8 mouse cellular contexts compared by ENCODE assay signal in genomic region chr8:92828251-92828743, GRCm38 (mm10). TPM values are rescaled to one million over a fixed set of nuclear protein-coding genes. Genes with fewer than 3 reads are reported as not detected.
DNase-seq lines count a peak whose midpoint lies in the region; ATAC-seq and TF ChIP-seq lines count a peak whose summit lies in the region.

No protein-coding gene starts in this region.

- peak overlapping the region; percentile 81 for H3K4me2 ChIP-seq in hindbrain, embryonic 14.5 days (replicated peaks)
- H3K4me2 ChIP-seq in stomach, postnatal 0 days (replicated peaks; ENCODE audit: low read depth), result peak overlapping the region; percentile 59

- H3K9ac ChIP-seq in hindbrain, embryonic 14.5 days, result no peak overlapping the region
- no peak overlapping the region for H3K9ac ChIP-seq in stomach, postnatal 0 days (ENCODE audit: low read length)

- H3K27ac ChIP-seq in gastrocnemius, adult 2 months, result peak overlapping the region; percentile 89
- H3K27ac ChIP-seq in hindbrain, embryonic 14.5 days, result no peak overlapping the region
- peak overlapping the region; percentile 90 for H3K27ac ChIP-seq in stomach, postnatal 0 days (replicated peaks)

- TF ChIP-seq POLR2A in brain, embryonic 14.5 days (IDR thresholded peaks at IDR 0.05; ENCODE audit: borderline replicate concordance, extremely low read depth, insufficient read depth, insufficient read length, poor library complexity, severe bottlenecking), result no peak

- no peak for TF ChIP-seq CTCF in brain, embryonic 14.5 days (IDR thresholded peaks at IDR 0.05; ENCODE audit: borderline replicate concordance, extremely low read depth, insufficient read depth, insufficient read length)
- TF ChIP-seq CTCF in gastrocnemius, adult 2 months (IDR thresholded peaks at IDR 0.05), result no peak
- TF ChIP-seq CTCF in stomach, postnatal 0 days (IDR thresholded peaks at IDR 0.05; ENCODE audit: low read depth), result no peak

- DNase-seq in frontal cortex, postnatal 10 days (ENCODE audit: low spot score in 2 of 2), result peak; percentile 29 to 60
- no peak for DNase-seq in frontal cortex, postnatal 25 days (ENCODE audit: low spot score in 2 of 2)
- peak; percentile 89 for DNase-seq in brain, embryonic 14.5 days (ENCODE audit: low read depth)
- DNase-seq in gastrocnemius, adult 2 months, result peak; percentile 76
- peak; percentile 74 for DNase-seq in hindbrain, embryonic 14.5 days (ENCODE audit: low spot score)
- peak; percentile 41 for DNase-seq in lung, postnatal 36 days
- DNase-seq in stomach, postnatal 0 days (ENCODE audit: low spot score), result peak; percentile 39

- H3K4me1 ChIP-seq in hindbrain, embryonic 14.5 days (replicated peaks; ENCODE audit: control insufficient read depth, insufficient read depth, low read length), result peaks cover 12% of the 10 kb centered on the region
- no peaks in the 10 kb centered on the region for H3K4me1 ChIP-seq in stomach, postnatal 0 days (replicated peaks; ENCODE audit: control insufficient read depth, insufficient read depth)

- H3K9me3 ChIP-seq in hindbrain, embryonic 14.5 days (ENCODE audit: control insufficient read depth, low read length), result no peaks in the 10 kb centered on the region
- H3K9me3 ChIP-seq in stomach, postnatal 0 days (ENCODE audit: control insufficient read depth, low read length), result no peaks in the 10 kb centered on the region

- intact Hi-C loops in gastrocnemius, adult 2 months (cut with DNase I), result no loop called here

- TF ChIP-seq EP300 in stomach, postnatal 0 days (optimal IDR thresholded peaks at IDR 0.05), result no peak

- no peaks in the 10 kb centered on the region for H3K36me3 ChIP-seq in hindbrain, embryonic 14.5 days (replicated peaks; ENCODE audit: control insufficient read depth, insufficient read depth)
- no peaks in the 10 kb centered on the region for H3K36me3 ChIP-seq in stomach, postnatal 0 days (ENCODE audit: control insufficient read depth, insufficient read depth, low read length)

- peak; percentile 83; the same call in 1 of the 2 replicates for ATAC-seq in hindbrain, embryonic 14.5 days (ENCODE audit: low FRiP score)
- ATAC-seq in stomach, postnatal 0 days (ENCODE audit: low FRiP score, low TSS enrichment), result peak; percentile 68
- ATAC-seq in megakaryocyte, adult 5-6 weeks (ENCODE audit: poor library complexity, severe bottlenecking), result no peak

- peak overlapping the region; percentile 76 for H3K4me3 ChIP-seq in gastrocnemius, adult 2 months
- no peak overlapping the region for H3K4me3 ChIP-seq in hindbrain, embryonic 14.5 days (replicated peaks; ENCODE audit: low read length)
- H3K4me3 ChIP-seq in stomach, postnatal 0 days (ENCODE audit: low read depth, low read length), result peak overlapping the region; percentile 44

- H3K27me3 ChIP-seq in hindbrain, embryonic 14.5 days (ENCODE audit: control insufficient read depth, insufficient read depth, low read length), result no peaks in the 10 kb centered on the region
- H3K27me3 ChIP-seq in stomach, postnatal 0 days (ENCODE audit: control insufficient read depth, insufficient read depth, low read length), result no peaks in the 10 kb centered on the region

- 41% methylated on average over 15 of the region's 15 CpGs for WGBS in hindbrain, embryonic 14.5 days
- WGBS in stomach, postnatal 0 days, result 17% methylated on average over 15 of the region's 15 CpGs

RNA-seq across cellular contexts. Expression of gene Mmp2, which starts 1.2 kb away (rescaled TPM):
- 22.0 and 29.7 TPM in 2 replicates for polyA plus RNA-seq in brain, embryonic 14.5 days (2012; rRNA removed)
- 10 to 100 TPM; 35.5 to 75.4 TPM for total RNA-seq in gastrocnemius, adult 2 months (2021)
- polyA plus RNA-seq in hindbrain, embryonic 14.5 days (2014; fragmentation: Nextera tagmentation; extraction: Ambion mirVana), result 33.8 and 35.9 TPM in 2 replicates
- 80.4 and 98.8 TPM in 2 replicates for polyA plus RNA-seq in stomach, postnatal 0 days (2015; fragmentation: Nextera tagmentation; extraction: Ambion mirVana)
- total RNA-seq in megakaryocyte, adult 5-6 weeks (2015), result not detected in 2 replicates
- total RNA-seq in megakaryocyte, adult 5-6 weeks (2017), result not detected in 2 replicates

RNA-seq across cellular contexts. Expression of gene Lpcat2, which starts 26.8 kb away (rescaled TPM):
- polyA plus RNA-seq in brain, embryonic 14.5 days (2012; rRNA removed), result 6.7 and 7.0 TPM in 2 replicates
- under 1 TPM; 0.15 to 0.22 TPM for total RNA-seq in gastrocnemius, adult 2 months (2021)
- 10.2 and 11.8 TPM in 2 replicates for polyA plus RNA-seq in hindbrain, embryonic 14.5 days (2014; fragmentation: Nextera tagmentation; extraction: Ambion mirVana)
- 13.6 and 15.4 TPM in 2 replicates for polyA plus RNA-seq in stomach, postnatal 0 days (2015; fragmentation: Nextera tagmentation; extraction: Ambion mirVana)
- 37.9 and 43.7 TPM in 2 replicates for total RNA-seq in megakaryocyte, adult 5-6 weeks (2015)
- total RNA-seq in megakaryocyte, adult 5-6 weeks (2017), result 32.1 and 39.6 TPM in 2 replicates

Comparison
In these comparisons a context has a peak if more than half of its experiments do, and no peak if none do; other contexts are left out.
1. DNase-seq: peak in frontal cortex, postnatal 10 days (2 of 2), brain, embryonic 14.5 days (single experiment), gastrocnemius, adult 2 months (single experiment), hindbrain, embryonic 14.5 days (single experiment), lung, postnatal 36 days (single experiment) and stomach, postnatal 0 days (single experiment); none in frontal cortex, postnatal 25 days (0 of 2).